Mouse (Mus musculus) spleen, postnatal 4 days (tissue): ENCODE measurements at regions not wholly inside any gene's neighbourhood (a gene's known extent, or its start where the extent isn't known, plus 50 kb on each side); places are given as distances from the start of the nearest gene placed in this dataset.

Experiments
- DNase-seq, 2 experiments: peaks; one replicate each; pipeline ENCODE4 v3.0.0; 2022; ENCODE audit warnings: low spot score in 2 of 2

GRCm38 (mm10) chr2:137706528-137706988 lies 549.8 kb upstream of the Btbd3 start:
- no peak for DNase-seq

- DNase-seq = no peak
Measured at GRCm38 (mm10) chr2:137705724-137706422, 550.5 kb upstream of the Btbd3 start.

- DNase-seq = no peak
Measured at GRCm38 (mm10) chr2:137704948-137705723, 551.2 kb upstream of the Btbd3 start.

GRCm38 (mm10) chr2:137704565-137704947 lies 551.8 kb upstream of the Btbd3 start:
- no peak for DNase-seq

- DNase-seq = no peak
Measured at GRCm38 (mm10) chr2:137704051-137704450, 552.3 kb upstream of the Btbd3 start.

GRCm38 (mm10) chr2:137695885-137696284 lies 560.5 kb upstream of the Btbd3 start:
- DNase-seq = no peak

- DNase-seq = no peak
Measured at GRCm38 (mm10) chr2:137694020-137694419, 562.3 kb upstream of the Btbd3 start.

- DNase-seq = no peak
Measured at GRCm38 (mm10) chr2:137687208-137687607, 569.2 kb upstream of the Btbd3 start.

GRCm38 (mm10) chr2:137686735-137687134 lies 569.6 kb upstream of the Btbd3 start:
- DNase-seq = no peak

- no peak for DNase-seq
Measured at GRCm38 (mm10) chr2:137681762-137682161, 565.3 kb upstream of the Jag1 start.

GRCm38 (mm10) chr2:137663171-137663570 lies 546.7 kb upstream of the Jag1 start:
- no peak for DNase-seq

- no peak for DNase-seq
Measured at GRCm38 (mm10) chr2:137662216-137662615, 545.8 kb upstream of the Jag1 start.

GRCm38 (mm10) chr2:137660449-137660848 lies 544.0 kb upstream of the Jag1 start:
- DNase-seq = no peak

- DNase-seq = no peak
Measured at GRCm38 (mm10) chr2:137654296-137654695, 537.9 kb upstream of the Jag1 start.

- DNase-seq = no peak
Measured at GRCm38 (mm10) chr2:137644160-137644559, 527.7 kb upstream of the Jag1 start.

GRCm38 (mm10) chr2:137643269-137644055 lies 527.0 kb upstream of the Jag1 start:
- DNase-seq = no peak

GRCm38 (mm10) chr2:137635019-137635621 lies 518.7 kb upstream of the Jag1 start:
- DNase-seq = no peak

- no peak for DNase-seq
Measured at GRCm38 (mm10) chr2:137616637-137617036, 500.2 kb upstream of the Jag1 start.

- DNase-seq = no peak
Measured at GRCm38 (mm10) chr2:137613791-137614190, 497.3 kb upstream of the Jag1 start.

- DNase-seq = no peak
Measured at GRCm38 (mm10) chr2:137608506-137608905, 492.1 kb upstream of the Jag1 start.

GRCm38 (mm10) chr2:137598136-137598535 lies 481.7 kb upstream of the Jag1 start:
- no peak for DNase-seq

- no peak for DNase-seq
Measured at GRCm38 (mm10) chr2:137594509-137594908, 478.1 kb upstream of the Jag1 start.
